Mouse (Mus musculus) kidney, adult 11 months (tissue): ENCODE data around the gene Gprasp1.
"Not testable (repeated sequence)": the region's sequence is repeated elsewhere in the genome, so short reads cannot be mapped to it uniquely, and the experiment has no call there.

Experiments
- DNase-seq: peaks from one replicate; pipeline ENCODE4 v3.0.0; 2022

The Gprasp1 gene

GRCm38 (mm10) chrX:135838521-135839360 is 96.2 kb downstream of the Gprasp1 start, which contains the start of gene Gprasp2:
Gene Gprasp2 (plus strand): TSS chrX:135839034.
- not testable (repeated sequence) for DNase-seq

GRCm38 (mm10) chrX:135839397-135840391 is 97.2 kb downstream of the Gprasp1 start:
- DNase-seq, result peak; percentile 6
